Mouse (Mus musculus) layer of hippocampus, postnatal 10 days (tissue): ENCODE data around the gene Tpm1. TPM values are rescaled to one million over a fixed set of nuclear protein-coding genes. Genes with fewer than 3 reads are reported as not detected.
A peak's percentile ranks its signal among the peaks of the same experiment; 100 is the strongest.

Experiments
- DNase-seq, 2 experiments: peaks; one replicate each; pipeline ENCODE4 v3.0.0; 2021; ENCODE audit warnings: low spot score in 2 of 2
- total RNA-seq, 2 experiments: library from RNA; stranded (reverse); gene quantifications; 2 replicates each; pipeline ENCODE4 v1.2.3; 2021

The Tpm1 gene
- total RNA-seq, 2 experiments from 2014 or later, result 195 to 211 TPM

DNA sequence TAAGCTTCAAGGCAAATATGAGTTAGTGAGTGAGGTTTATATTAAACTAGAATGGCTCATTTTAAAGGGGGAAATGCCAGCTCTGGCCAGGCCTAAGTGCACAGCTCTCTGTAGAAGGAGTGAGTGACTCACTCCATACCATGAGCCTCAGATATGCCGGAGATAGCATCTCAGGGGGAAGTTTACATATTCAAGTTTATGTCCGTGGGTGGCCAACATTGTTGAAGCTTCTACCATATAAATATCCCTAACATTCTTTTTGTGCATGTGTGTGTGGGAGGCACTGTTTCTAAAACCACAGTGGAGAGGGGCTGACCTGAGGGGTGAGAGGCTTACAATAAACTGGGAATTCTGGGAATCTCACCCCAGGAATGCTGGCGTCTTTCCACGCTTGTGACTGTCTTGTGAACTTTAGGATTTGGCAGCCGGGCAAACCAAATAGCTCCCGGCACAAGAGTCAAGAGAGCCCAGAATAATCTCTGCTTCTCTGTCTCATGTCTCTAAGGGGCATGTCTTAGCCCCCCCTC, 60.3 kb downstream of the Tpm1 start:
- DNase-seq, result no peak

DNA sequence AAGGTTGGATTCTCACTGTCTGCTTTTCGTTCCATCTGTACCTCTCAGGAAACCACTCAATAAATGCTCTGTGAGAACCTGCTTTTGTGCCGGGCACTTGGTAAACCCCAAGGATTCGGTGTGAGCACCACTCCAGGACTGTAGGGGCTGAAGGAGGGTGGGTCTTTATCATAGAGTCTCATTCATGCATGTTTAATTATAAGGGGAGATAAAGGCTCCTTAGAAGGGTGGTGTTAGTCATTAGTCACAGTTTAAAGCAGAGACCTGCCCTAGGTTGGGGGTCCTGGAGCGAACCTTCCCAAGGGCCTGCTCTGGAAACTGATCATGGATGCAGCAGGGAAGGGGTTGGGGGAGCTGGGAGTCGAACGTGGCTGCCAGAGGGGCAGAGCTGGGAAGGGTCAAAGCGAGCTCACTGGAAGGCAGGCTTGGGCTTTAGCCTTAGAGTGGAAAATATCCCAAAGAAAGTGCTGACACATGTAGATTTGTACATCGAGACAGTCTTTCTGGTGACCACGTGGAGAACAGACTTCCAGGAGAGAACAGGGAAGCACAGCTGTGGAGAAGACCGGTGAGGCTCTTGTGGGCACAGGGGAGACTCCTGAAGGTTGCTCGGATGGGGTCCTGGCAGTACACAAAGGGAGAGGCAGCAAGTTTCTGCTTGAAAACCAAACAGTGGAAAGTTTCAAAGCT, 60.9 kb downstream of the Tpm1 start:
- no peak for DNase-seq

DNA sequence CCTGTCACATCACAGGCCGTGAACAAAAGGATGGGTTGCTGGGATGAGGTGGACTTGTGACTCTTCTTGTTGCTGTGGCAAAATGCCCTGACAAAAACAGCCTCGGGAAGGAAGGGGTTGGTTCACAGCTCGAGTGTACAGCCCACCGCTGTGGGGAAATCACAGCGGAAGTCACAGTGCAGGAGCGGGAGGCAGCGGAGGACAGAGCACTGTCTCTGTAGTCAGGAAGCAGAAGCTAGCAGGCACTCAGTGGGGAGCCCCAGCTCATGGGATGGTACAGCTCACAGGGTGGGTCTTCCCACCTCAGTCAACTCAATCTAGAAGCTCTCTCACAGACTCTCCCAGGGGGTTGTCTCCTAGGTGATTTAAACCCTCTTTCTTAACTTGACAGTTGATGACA, 63.8 kb downstream of the Tpm1 start:
- no peak for DNase-seq

DNA sequence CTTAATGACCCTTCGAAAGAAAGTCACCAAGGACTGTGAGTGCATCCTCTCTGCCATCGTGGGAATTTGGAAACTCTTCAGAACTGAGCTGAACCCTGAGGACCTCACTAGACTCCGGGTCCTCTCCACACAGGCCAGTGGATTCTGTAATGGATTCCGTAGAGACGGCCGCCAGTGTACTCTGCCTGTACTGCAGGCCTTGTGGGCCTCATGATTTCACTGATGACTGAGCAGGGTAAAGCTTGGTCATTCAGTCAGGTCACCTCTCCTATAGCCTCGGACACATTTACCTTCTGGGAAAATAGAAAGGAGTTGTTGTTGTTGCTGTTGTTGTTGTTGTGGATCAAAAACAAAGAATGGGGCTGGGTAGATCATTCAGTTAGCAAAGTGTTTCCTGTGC, 67.1 kb downstream of the Tpm1 start:
- DNase-seq, result no peak

DNA sequence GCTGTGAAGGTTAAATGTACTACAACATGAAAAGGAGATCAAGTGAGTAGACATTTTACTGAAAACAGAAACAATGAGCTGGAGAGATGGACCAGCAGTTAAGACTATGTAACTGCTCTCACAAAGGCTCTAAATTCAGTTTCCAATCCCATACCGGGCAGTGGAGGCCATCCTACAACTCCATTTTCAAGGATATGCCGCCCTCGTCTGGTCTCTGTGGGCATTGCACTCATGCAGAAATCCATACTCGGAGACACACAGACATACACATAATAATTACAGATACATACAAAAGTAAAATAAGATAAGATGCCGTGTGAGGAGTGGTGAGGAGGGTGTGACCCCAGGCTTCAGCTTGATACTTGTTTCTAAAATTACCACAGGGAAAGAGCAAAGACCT, 68.7 kb downstream of the Tpm1 start:
- DNase-seq, result peak; percentile 82

DNA sequence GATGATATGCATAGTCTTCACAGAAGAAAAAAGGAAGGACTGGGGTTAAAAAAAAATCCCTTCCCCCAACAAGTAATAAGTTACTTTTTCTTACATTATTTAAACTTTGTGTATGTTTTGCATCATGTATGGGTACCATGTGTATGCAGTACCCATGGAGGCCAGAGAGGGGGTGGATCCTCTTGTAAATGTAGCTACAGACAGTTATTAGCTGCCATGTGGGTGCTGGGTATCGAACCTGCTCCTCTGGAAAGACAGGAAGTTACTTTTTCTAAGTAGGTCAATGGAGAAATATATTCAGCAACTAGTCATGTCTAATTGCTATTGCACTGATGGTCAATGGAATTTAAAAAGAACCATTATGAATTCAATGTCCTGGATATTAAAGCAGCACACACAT, 70.7 kb downstream of the Tpm1 start:
- DNase-seq, result no peak

DNA sequence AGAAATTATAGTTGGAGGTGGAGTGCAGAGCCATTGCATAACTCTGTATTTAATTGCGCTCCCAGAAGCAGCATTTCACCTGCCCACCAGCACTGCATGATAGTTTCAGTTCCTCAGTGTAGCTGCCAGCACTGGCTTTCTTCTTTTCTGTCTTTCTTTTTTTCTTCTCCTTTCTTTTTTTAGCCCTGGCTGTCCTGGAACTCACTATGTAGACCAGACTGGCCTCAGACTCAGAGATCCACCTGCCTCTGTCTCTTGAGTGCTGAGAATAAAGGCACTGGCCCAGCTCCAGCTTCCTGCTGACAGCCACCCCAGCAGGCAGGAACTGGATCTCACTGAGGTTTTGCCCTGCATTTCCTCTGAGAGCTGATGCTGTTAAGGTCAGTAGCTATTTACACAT, 71.2 kb downstream of the Tpm1 start:
- DNase-seq, result no peak

DNA sequence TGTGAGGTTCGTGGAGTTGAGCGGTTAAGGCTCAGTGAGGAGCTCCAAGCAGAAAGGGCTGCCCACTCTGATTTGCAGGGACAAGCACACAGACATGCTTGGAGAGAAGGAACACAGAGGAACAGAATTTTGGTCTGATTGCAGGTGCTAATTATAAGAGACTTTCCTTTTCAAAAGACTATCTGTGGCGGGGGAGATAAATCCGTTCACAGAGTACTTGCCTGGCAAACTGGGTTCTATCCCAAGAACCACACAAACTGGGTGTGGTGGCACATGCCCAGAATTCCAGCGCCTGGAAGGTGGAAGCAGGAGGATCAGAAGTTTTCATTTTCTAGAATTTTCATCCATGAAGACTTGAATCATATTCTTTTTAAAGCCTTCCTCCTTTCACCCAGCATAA, 72.1 kb downstream of the Tpm1 start:
- no peak for DNase-seq

DNA sequence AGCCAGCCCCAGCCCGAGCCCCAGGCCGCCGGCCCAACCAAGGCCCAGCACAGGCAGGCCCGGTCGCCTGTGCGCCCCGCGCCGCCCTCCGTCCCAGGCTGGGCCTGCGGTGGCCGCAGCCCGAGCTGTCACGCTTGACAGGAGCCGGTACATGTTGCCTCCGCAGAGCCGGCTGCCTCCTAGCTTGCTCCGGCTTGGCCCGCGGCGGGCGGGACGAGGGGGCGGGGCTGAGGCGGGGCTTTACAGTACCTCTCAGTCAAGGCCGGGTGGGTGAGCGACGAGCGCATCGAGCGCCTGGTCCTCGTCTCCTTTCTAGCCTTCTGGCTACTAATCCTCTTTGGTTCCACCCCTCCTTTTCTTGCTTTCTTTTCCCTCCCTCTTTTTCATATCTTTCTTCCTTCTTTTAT, 74.0 kb downstream of the Tpm1 start, which contains the start of gene Lactb:
Gene Lactb, minus strand, starts transcription at position 246 of the 407 bp plus-strand sequence.
- peak; percentile 92 to 95 for DNase-seq

DNA sequence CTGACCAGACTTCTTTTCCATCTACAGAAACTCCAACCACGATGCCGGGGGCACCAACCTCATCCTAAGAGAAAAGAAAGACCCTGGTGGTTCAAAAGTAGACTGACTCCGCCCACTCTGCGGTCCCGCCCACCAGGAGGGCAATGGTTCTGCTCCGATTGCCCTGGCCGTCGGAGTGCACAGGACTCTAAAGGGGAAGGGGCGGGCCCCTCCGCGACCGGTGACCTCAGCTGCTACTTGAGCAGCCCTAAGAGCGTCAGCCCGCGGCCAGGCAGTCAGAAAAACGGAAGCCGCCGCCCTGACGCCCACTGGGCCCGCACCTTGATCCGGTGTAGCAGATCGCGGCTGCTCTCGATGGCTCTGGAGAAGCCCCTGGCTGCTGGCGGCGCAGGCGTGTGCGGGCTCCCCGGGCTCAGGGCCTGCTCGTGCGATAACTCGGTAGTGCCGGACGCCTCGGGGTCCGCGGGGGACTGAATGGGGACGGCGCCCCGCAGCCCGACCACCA, 74.4 kb downstream of the Tpm1 start:
- DNase-seq, result peak; percentile 62 to 69

Other genes starting within 250 kb of the Tpm1 start
- 1 to 10 TPM; 4.4 to 5.4 TPM for gene Aph1c, start 214.7 kb downstream of the Tpm1 start, total RNA-seq
- 10 to 100 TPM; 27.1 to 31.3 TPM for gene Rab8b, start 129.7 kb downstream of the Tpm1 start, total RNA-seq
- 10 to 100 TPM; 45.4 to 52.1 TPM for gene Rps27l, start 103.3 kb downstream of the Tpm1 start, total RNA-seq
- gene Lactb, start 73.9 kb downstream of the Tpm1 start, total RNA-seq, result 10 to 100 TPM; 15.8 to 16.3 TPM